Mouse (Mus musculus) bone marrow, adult 2 months (tissue): ENCODE data around the gene Kcnj8.

Source experiments
- CTCF ChIP-seq: fragments of 200-500 bp; IDR thresholded peaks from 2 replicates; pipeline ENCODE4 v1.5.1; 2011; ENCODE audit warnings: low read length, control low read depth; ENCODE audit not compliant: control insufficient read depth, insufficient read depth
- POLR2A ChIP-seq: fragments of 200-500 bp; IDR thresholded peaks from 2 replicates; pipeline ENCODE4 v1.6.1; 2011; ENCODE audit warnings: low read depth, mild to moderate bottlenecking, control low read depth, low read length, borderline replicate concordance; ENCODE audit not compliant: control insufficient read depth

GRCm38 (mm10) chr6:142519110-142519509 is 52.3 kb downstream of the Kcnj8 start:
- TF ChIP-seq CTCF (0 out of 2 replicates have a peak, but pooled peaks have one; percentile 6), POLR2A (no peak)
